Mouse (Mus musculus) CH12.LX (cell line): Measurements from ENCODE around the gene Pml. TPM values are rescaled to one million over a fixed set of nuclear protein-coding genes. Genes with fewer than 3 reads are reported as not detected.

ENCODE experiments used
- DNase-seq: peaks from one replicate; pipeline ENCODE4 v3.0.0-alpha.2; 2013; ENCODE audit errors: extremely low read depth
- H3K27ac ChIP-seq: 2 replicates; pipeline ENCODE4 v1.5.1; 2012; ENCODE audit warnings: low read depth, mild to moderate bottlenecking, control low read depth, moderate library complexity; ENCODE audit not compliant: insufficient read depth
- H3K27me3 ChIP-seq: replicated peaks from 2 replicates; pipeline ENCODE3; 2012; ENCODE audit warnings: inconsistent platforms
- H3K36me3 ChIP-seq, 2 experiments: replicated peaks in 1 of 2; 2 replicates each; pipeline versions ENCODE3 to v1.6.1; 2012; ENCODE audit warnings: inconsistent platforms in 1 of 2, low read length in 1 of 2, mild to moderate bottlenecking in 1 of 2, mixed read lengths in 1 of 2, moderate library complexity in 1 of 2; ENCODE audit not compliant: control insufficient read depth in 1 of 2, insufficient read depth in 1 of 2
- H3K4me1 ChIP-seq, 2 experiments: 2 replicates each; pipeline ENCODE4 v1.6.1; 2012; ENCODE audit warnings: inconsistent platforms in 1 of 2, moderate library complexity in 1 of 2; ENCODE audit not compliant: insufficient read depth in 2 of 2, control insufficient read depth in 1 of 2
- H3K4me2 ChIP-seq: 2 replicates; pipeline ENCODE4 v1.6.1; 2012; ENCODE audit warnings: low read depth, mild to moderate bottlenecking, control low read depth; ENCODE audit not compliant: poor library complexity, insufficient read depth, severe bottlenecking
- H3K4me3 ChIP-seq, 3 experiments: fragments of 150-350 bp in 1 of 3; sonication (generic) in 1 of 3; replicated peaks in 1 of 3; 2 replicates each; pipeline versions ENCODE3 to v1.5.1; 2011 to 2012; ENCODE audit warnings: low read depth in 2 of 3, low read length in 2 of 3, mild to moderate bottlenecking in 2 of 3, moderate library complexity in 2 of 3, control low read depth in 1 of 3, improper control_type of control experiment in 1 of 3, inconsistent platforms in 1 of 3, mixed read lengths in 1 of 3; ENCODE audit not compliant: poor library complexity in 1 of 3
- H3K79me2 ChIP-seq: replicated peaks from 2 replicates; pipeline ENCODE4 v1.6.1; 2012; ENCODE audit warnings: mild to moderate bottlenecking, moderate library complexity; ENCODE audit not compliant: control insufficient read depth, poor library complexity, insufficient read depth, severe bottlenecking; ENCODE audit errors: extremely low read depth
- H3K9ac ChIP-seq: 2 replicates; pipeline ENCODE4 v1.6.1; 2012; ENCODE audit warnings: low read depth, mild to moderate bottlenecking, control low read depth, moderate library complexity; ENCODE audit not compliant: insufficient read depth
- H3K9me3 ChIP-seq: replicated peaks from 2 replicates; pipeline ENCODE3; 2012; ENCODE audit warnings: low read length, inconsistent platforms, mixed read lengths
- BHLHE40 ChIP-seq: IDR thresholded peaks from 2 replicates; pipeline ENCODE4 v1.6.1; 2011; ENCODE audit warnings: mild to moderate bottlenecking, low read depth, low read length, improper control_type of control experiment
- CHD1 ChIP-seq: IDR thresholded peaks from 2 replicates; pipeline ENCODE4 v1.6.1; 2012; ENCODE audit warnings: low read depth, low read length, improper control_type of control experiment, inconsistent platforms
- CHD2 ChIP-seq: IDR thresholded peaks from 2 replicates; pipeline ENCODE4 v1.6.1; 2011; ENCODE audit warnings: low read length, improper control_type of control experiment
- CTCF ChIP-seq, 2 experiments: IDR thresholded peaks in 1 of 2; conservative IDR thresholded peaks in 1 of 2; 2 replicates each; pipeline ENCODE4 v1.5.1; 2011 to 2012; ENCODE audit warnings: low read depth in 2 of 2, low read length in 2 of 2, improper control_type of control experiment in 1 of 2, inconsistent platforms in 1 of 2, mild to moderate bottlenecking in 1 of 2, moderate library complexity in 1 of 2
- ELF1 ChIP-seq: IDR thresholded peaks from 2 replicates; pipeline ENCODE4 v1.6.1; 2014; ENCODE audit warnings: low read depth, mild to moderate bottlenecking, inconsistent platforms, low read length, improper control_type of control experiment
- EP300 ChIP-seq: IDR thresholded peaks from 2 replicates; pipeline ENCODE4 v1.6.1; 2011; ENCODE audit warnings: low read length, improper control_type of control experiment
- ETS1 ChIP-seq: conservative IDR thresholded peaks from 2 replicates; pipeline ENCODE4 v1.6.1; 2012; ENCODE audit warnings: low read depth, mild to moderate bottlenecking, inconsistent platforms, low read length, improper control_type of control experiment, moderate library complexity
- GABPA ChIP-seq: IDR thresholded peaks from 2 replicates; pipeline ENCODE4 v1.6.1; 2012; ENCODE audit warnings: low read depth, low read length, improper control_type of control experiment, inconsistent platforms; ENCODE audit not compliant: insufficient replicate concordance
- HCFC1 ChIP-seq: IDR thresholded peaks from 2 replicates; pipeline ENCODE4 v1.6.1; 2012; ENCODE audit warnings: low read depth, mild to moderate bottlenecking, inconsistent platforms, low read length, improper control_type of control experiment
- IRF4 ChIP-seq: IDR thresholded peaks from 2 replicates; pipeline ENCODE4 v1.6.1; 2014; ENCODE audit warnings: low read depth, mild to moderate bottlenecking, inconsistent platforms, low read length, improper control_type of control experiment
- JUN ChIP-seq: IDR thresholded peaks from 2 replicates; pipeline ENCODE4 v1.6.1; 2011; ENCODE audit warnings: low read depth, mild to moderate bottlenecking, low read length, improper control_type of control experiment, moderate library complexity; ENCODE audit not compliant: insufficient read depth
- JUND ChIP-seq: conservative IDR thresholded peaks from 2 replicates; pipeline ENCODE4 v1.6.1; 2011; ENCODE audit warnings: low read depth, low read length, improper control_type of control experiment
- KAT2A ChIP-seq: IDR thresholded peaks from 2 replicates; pipeline ENCODE4 v1.6.1; 2012; ENCODE audit warnings: low read length, improper control_type of control experiment, inconsistent platforms; ENCODE audit not compliant: insufficient replicate concordance
- MAFK ChIP-seq: IDR thresholded peaks from 2 replicates; pipeline ENCODE4 v1.6.1; 2011; ENCODE audit warnings: low read length, improper control_type of control experiment; ENCODE audit not compliant: insufficient replicate concordance
- MAX ChIP-seq: IDR thresholded peaks from 2 replicates; pipeline ENCODE4 v1.6.1; 2011; ENCODE audit warnings: low read length, improper control_type of control experiment
- MAZ ChIP-seq: IDR thresholded peaks from 2 replicates; pipeline ENCODE4 v1.6.1; 2012; ENCODE audit warnings: low read depth, mild to moderate bottlenecking, inconsistent platforms, low read length, improper control_type of control experiment, moderate library complexity
- MEF2A ChIP-seq: IDR thresholded peaks from 2 replicates; pipeline ENCODE4 v1.6.1; 2014; ENCODE audit warnings: low read depth, mild to moderate bottlenecking, inconsistent platforms, low read length, improper control_type of control experiment, borderline replicate concordance
- MXI1 ChIP-seq: IDR thresholded peaks from 2 replicates; pipeline ENCODE4 v1.6.1; 2011; ENCODE audit warnings: mild to moderate bottlenecking, low read depth, low read length, improper control_type of control experiment
- MYC ChIP-seq: IDR thresholded peaks from 2 replicates; pipeline ENCODE4 v1.6.1; 2011; ENCODE audit warnings: low read depth, mild to moderate bottlenecking, improper control_type of control experiment, low read length
- NELFE ChIP-seq: IDR thresholded peaks from 2 replicates; pipeline ENCODE4 v1.6.1; 2011; ENCODE audit warnings: low read depth, low read length, improper control_type of control experiment
- NRF1 ChIP-seq: IDR thresholded peaks from 2 replicates; pipeline ENCODE4 v1.6.1; 2014; ENCODE audit warnings: low read depth, mild to moderate bottlenecking, inconsistent platforms, low read length, improper control_type of control experiment, moderate library complexity
- PAX5 ChIP-seq: IDR thresholded peaks from 2 replicates; pipeline ENCODE4 v1.6.1; 2012; ENCODE audit warnings: low read length, inconsistent platforms, mixed read lengths
- POLR2A ChIP-seq: IDR thresholded peaks from 2 replicates; pipeline ENCODE4 v1.6.1; 2011; ENCODE audit warnings: low read depth, mild to moderate bottlenecking, improper control_type of control experiment, low read length
- POLR2AphosphoS2 ChIP-seq: IDR thresholded peaks from 2 replicates; pipeline ENCODE4 v1.6.1; 2011; ENCODE audit warnings: low read depth, low read length, improper control_type of control experiment
- RAD21 ChIP-seq: IDR thresholded peaks from 2 replicates; pipeline ENCODE4 v1.6.1; 2011; ENCODE audit warnings: low read depth, mild to moderate bottlenecking, low read length, improper control_type of control experiment, moderate library complexity
- RCOR1 ChIP-seq: conservative IDR thresholded peaks from 2 replicates; pipeline ENCODE4 v1.6.1; 2012; ENCODE audit warnings: low read depth, mild to moderate bottlenecking, inconsistent platforms, low read length, improper control_type of control experiment
- SIN3A ChIP-seq: IDR thresholded peaks from 2 replicates; pipeline ENCODE4 v1.6.1; 2012; ENCODE audit warnings: low read length, improper control_type of control experiment, inconsistent platforms
- SMC3 ChIP-seq: IDR thresholded peaks from 2 replicates; pipeline ENCODE4 v1.6.1; 2011; ENCODE audit warnings: low read depth, low read length, improper control_type of control experiment
- TBP ChIP-seq: conservative IDR thresholded peaks from 2 replicates; pipeline ENCODE4 v1.6.1; 2011; ENCODE audit warnings: low read depth, low read length, improper control_type of control experiment
- TCF12 ChIP-seq: IDR thresholded peaks from 2 replicates; pipeline ENCODE4 v1.6.1; 2014; ENCODE audit warnings: low read depth, mild to moderate bottlenecking, inconsistent platforms, low read length, improper control_type of control experiment
- UBTF ChIP-seq: IDR thresholded peaks from 2 replicates; pipeline ENCODE4 v1.6.1; 2012; ENCODE audit warnings: low read depth, mild to moderate bottlenecking, inconsistent platforms, low read length, improper control_type of control experiment, moderate library complexity
- USF1 ChIP-seq: IDR thresholded peaks from 2 replicates; pipeline ENCODE4 v1.6.1; 2014; ENCODE audit warnings: low read depth, mild to moderate bottlenecking, inconsistent platforms, low read length, improper control_type of control experiment
- USF2 ChIP-seq: conservative IDR thresholded peaks from 2 replicates; pipeline ENCODE4 v1.6.1; 2011; ENCODE audit warnings: low read depth, low read length, improper control_type of control experiment
- ZC3H11A ChIP-seq: IDR thresholded peaks from 2 replicates; pipeline ENCODE4 v1.6.1; 2012; ENCODE audit warnings: low read depth, mild to moderate bottlenecking, inconsistent platforms, low read length, improper control_type of control experiment
- ZKSCAN1 ChIP-seq: IDR thresholded peaks from 2 replicates; pipeline ENCODE4 v1.6.1; 2012; ENCODE audit warnings: low read depth, inconsistent platforms, low read length, improper control_type of control experiment, borderline replicate concordance
- ZMIZ1 ChIP-seq: IDR thresholded peaks from 2 replicates; pipeline ENCODE4 v1.6.1; 2012; ENCODE audit warnings: low read depth, mild to moderate bottlenecking, inconsistent platforms, low read length, improper control_type of control experiment
- ZNF384 ChIP-seq: IDR thresholded peaks from 2 replicates; pipeline ENCODE4 v1.6.1; 2012; ENCODE audit warnings: low read depth, low read length, improper control_type of control experiment, inconsistent platforms
- dilution Hi-C: fragments of 300-500 bp; cut with MboI; formaldehyde crosslinking; loops from 2 replicates; pipeline ENCODE4 v1.14.3; 2020; ENCODE audit warnings: low sequenced_read_pairs; ENCODE audit not compliant: extremely low pct_unique_long_range_greater_than_20kb, extremely low pct_ligation_motif_present
- in situ Hi-C: fragments of 300-500 bp; cut with MboI; formaldehyde crosslinking; loops from 3 replicates; pipeline ENCODE4 v1.14.3; 2019; ENCODE audit warnings: low sequenced_read_pairs, low pct_ligation_motif_present, low pct_unique_long_range_greater_than_20kb, mixed read lengths
- polyA plus RNA-seq: library from polyadenylated mRNA; unstranded; fragments of >175 nt; gene quantifications from 2 replicates; pipeline ENCODE4 v1.2.1, GENCODE M21; 2012; ENCODE audit warnings: low read depth; ENCODE audit not compliant: insufficient read length
- total RNA-seq, 2 experiments: library from RNA; depleted of rRNA; stranded (reverse); fragments of 300-350 nt in 1 of 2; fragments of >200 nt in 1 of 2; gene quantifications; 2 replicates each; pipeline ENCODE4 v1.2.3; 2012 to 2014

The Pml gene
- total and polyA plus RNA-seq, 3 experiments = 8.3 to 56.9 (median 21.2) TPM

GRCm38 (mm10) chr9:58267046-58267445 is 17.5 kb upstream of the Pml start (continued):
- TF ChIP-seq BHLHE40 (no peak), GABPA (no peak), NRF1 (no peak)
- TF ChIP-seq, all 38 proteins: peak for 0

GRCm38 (mm10) chr9:58266571-58267011 is 17.0 kb upstream of the Pml start:
- in situ Hi-C loops = loop anchor here (25.0 kb wide), 1 partner anchor 454 kb away; no protein-coding TSS in a partner anchor
- peak overlapping the region; percentile 92 for H3K27ac ChIP-seq
- H3K4me3 ChIP-seq = no peak overlapping the region
- no peaks in the 10 kb centered on the region for H3K9me3 ChIP-seq
- H3K27me3 ChIP-seq = no peaks in the 10 kb centered on the region
- peaks cover 3% of the 10 kb centered on the region for H3K79me2 ChIP-seq
- peaks cover 27 to 84% of the 10 kb centered on the region in 2 experiments for H3K4me1 ChIP-seq
- DNase-seq = peak; percentile 93
- dilution Hi-C loops = no loop called here
- peaks cover 12 to 22% of the 10 kb centered on the region in 2 experiments for H3K36me3 ChIP-seq
- peak overlapping the region; percentile 68 for H3K4me2 ChIP-seq
- peak overlapping the region; percentile 41 for H3K9ac ChIP-seq
- TF ChIP-seq JUN = peak; percentile 48; the same call in 1 of the 2 replicates
- no peak for TF ChIP-seq ZKSCAN1
- TF ChIP-seq CHD2 = peak; percentile 97
- TF ChIP-seq HCFC1 = peak; percentile 60
- no peak; the same call in 1 of the 2 replicates for TF ChIP-seq RAD21
- peak; percentile 98 for TF ChIP-seq IRF4
- TF ChIP-seq ZC3H11A = no peak
- peak; percentile 63 for TF ChIP-seq MYC
- TF ChIP-seq ZMIZ1 = peak; percentile 77
- TF ChIP-seq UBTF = no peak
- peak; percentile 76 for TF ChIP-seq MAFK
- TF ChIP-seq CHD1 = peak; percentile 61; the same call in 1 of the 2 replicates
- 0 out of 2 replicates have a peak, but pooled peaks have one; percentile 56 for TF ChIP-seq JUND
- peak; percentile 96 for TF ChIP-seq RCOR1
- TF ChIP-seq EP300 = peak; percentile 98
- no peak for TF ChIP-seq USF1
- no peak for TF ChIP-seq NRF1
- peak; percentile 86 for TF ChIP-seq POLR2AphosphoS2
- peak; percentile 80 for TF ChIP-seq BHLHE40
- TF ChIP-seq SIN3A = peak; percentile 95
- TF ChIP-seq MXI1 = 0 out of 2 replicates have a peak, but pooled peaks have one; percentile 41
- TF ChIP-seq POLR2A = peak; percentile 32; the same call in 1 of the 2 replicates
- TF ChIP-seq KAT2A = 0 out of 2 replicates have a peak, but pooled peaks have one; percentile 54
- TF ChIP-seq TBP = 0 out of 2 replicates have a peak, but pooled peaks have one; percentile 12
- no peak for TF ChIP-seq CTCF (conservative IDR thresholded peaks at IDR 0.05 in 1 of 2, IDR thresholded peaks at IDR 0.05 in 1 of 2; ENCODE audit: low read depth in 2 of 2, low read length in 2 of 2)
- TF ChIP-seq USF2 = no peak
- peak; percentile 76 for TF ChIP-seq ELF1
- TF ChIP-seq GABPA = no peak
- peak; percentile 23; the same call in 1 of the 2 replicates for TF ChIP-seq SMC3
- peak; percentile 94 for TF ChIP-seq MEF2A
- peak; percentile 99 for TF ChIP-seq TCF12
- TF ChIP-seq ETS1 = peak; percentile 98
- peak; percentile 99 for TF ChIP-seq MAZ
- TF ChIP-seq PAX5 = no peak
- peak; percentile 54; the same call in 1 of the 2 replicates for TF ChIP-seq NELFE
- peak; percentile 73 for TF ChIP-seq MAX
- TF ChIP-seq ZNF384 = peak; percentile 76
